In genomic region chr10:94688420-94689175, GRCm38 (mm10) we compare ENCODE assay signal across 8 mouse cellular contexts. TPM values are rescaled to one million over a fixed set of nuclear protein-coding genes. Genes with fewer than 3 reads are reported as not detected.
DNase-seq lines count a peak whose midpoint lies in the region; ATAC-seq lines count a peak whose summit lies in the region.

Gene Cep83 (plus strand): TSS chr10:94688654.

- peak within 1 kb of the TSS; percentile 91 for H3K4me2 ChIP-seq in midbrain, embryonic 11.5 days

- H3K27me3 ChIP-seq in embryonic facial prominence, embryonic 10.5 days (replicated peaks; ENCODE audit: low read depth, poor library complexity, severe bottlenecking) = no peaks in the 10 kb centered on the region
- H3K27me3 ChIP-seq in midbrain, embryonic 11.5 days (ENCODE audit: control insufficient read depth, insufficient read depth, low read length) = no peaks in the 10 kb centered on the region

- H3K4me1 ChIP-seq in embryonic facial prominence, embryonic 10.5 days = peaks cover 19% of the 10 kb centered on the region
- peaks cover 2% of the 10 kb centered on the region for H3K4me1 ChIP-seq in midbrain, embryonic 11.5 days (ENCODE audit: control insufficient read depth, insufficient read depth, low read length)

- peak within 1 kb of the TSS; percentile 98 for H3K27ac ChIP-seq in embryonic facial prominence, embryonic 10.5 days (replicated peaks)
- H3K27ac ChIP-seq in midbrain, embryonic 11.5 days (ENCODE audit: low read depth, low read length) = peak within 1 kb of the TSS; percentile 85

- H3K36me3 ChIP-seq in embryonic facial prominence, embryonic 10.5 days (replicated peaks) = peaks cover 11% of the 10 kb centered on the region
- no peaks in the 10 kb centered on the region for H3K36me3 ChIP-seq in midbrain, embryonic 11.5 days (ENCODE audit: control insufficient read depth, insufficient read depth, low read length)

- peak within 1 kb of the TSS; percentile 97 for H3K4me3 ChIP-seq in embryonic facial prominence, embryonic 10.5 days
- H3K4me3 ChIP-seq in midbrain, embryonic 11.5 days (ENCODE audit: low read depth, low read length) = peak within 1 kb of the TSS; percentile 74

- intact Hi-C loops in left cerebral cortex, postnatal 4 days (cut with DNase I) = loop anchor here (5.0 kb wide), 1 partner anchor 259 kb away; no protein-coding TSS in a partner anchor

- 0 out of 2 replicates have a peak, but pooled peaks cover 4% of the 10 kb centered on the region for H3K9me3 ChIP-seq in embryonic facial prominence, embryonic 10.5 days
- no peaks in the 10 kb centered on the region for H3K9me3 ChIP-seq in midbrain, embryonic 11.5 days (ENCODE audit: control insufficient read depth, low read length)

- peak within 1 kb of the TSS; percentile 96 for H3K9ac ChIP-seq in midbrain, embryonic 11.5 days (ENCODE audit: low read length)

- peak; percentile 86 for ATAC-seq in granulocyte monocyte progenitor cell, adult 5-6 weeks (replicated peaks; ENCODE audit: poor library complexity, severe bottlenecking)
- peak; percentile 98 for ATAC-seq in midbrain, embryonic 11.5 days (ENCODE audit: low FRiP score)

- DNase-seq in adrenal gland, postnatal 14 days = peak; percentile 97
- DNase-seq in embryonic facial prominence, embryonic 10.5 days (ENCODE audit: low spot score) = peak; percentile 95
- peak; percentile 90 for DNase-seq in kidney, adult 11 months
- peak; percentile 95 for DNase-seq in left cerebral cortex, postnatal 4 days
- DNase-seq in midbrain, embryonic 11.5 days (ENCODE audit: low spot score, missing footprints) = peak; percentile 100
- peak; percentile 90 for DNase-seq in right cerebral cortex, postnatal 4 days
- peak; percentile 90 for DNase-seq in yolk sac, embryonic 10.5 days (ENCODE audit: low spot score)

- under 1% methylated on average over 86 of the region's 86 CpGs for WGBS in embryonic facial prominence, embryonic 10.5 days
- WGBS in midbrain, embryonic 11.5 days = under 1% methylated on average over 84 of the region's 86 CpGs

RNA-seq across cellular contexts. Expression of gene Cep83, which starts in this region (rescaled TPM):
- total RNA-seq in adrenal gland, postnatal 14 days (2021) = 13.5 and 14.8 TPM in 2 replicates
- 19.3 and 20.0 TPM in 2 replicates for polyA plus RNA-seq in embryonic facial prominence, embryonic 10.5 days (2016; fragmentation: Nextera tagmentation; extraction: Ambion mirVana)
- total RNA-seq in granulocyte monocyte progenitor cell, adult 5-6 weeks (2014; fragmentation: Nextera tagmentation) = 56.5 and 57.9 TPM in 2 replicates
- total RNA-seq in granulocyte monocyte progenitor cell, adult 5-6 weeks (2017) = 81.0 and 89.1 TPM in 2 replicates
- 10 to 100 TPM; 29.7 to 31.8 TPM for total RNA-seq in left cerebral cortex, postnatal 4 days (2021)
- 23.0 and 23.2 TPM in 2 replicates for polyA plus RNA-seq in midbrain, embryonic 11.5 days (2014; fragmentation: Nextera tagmentation; extraction: Ambion mirVana)

Comparison
In these comparisons a context has a peak if more than half of its experiments do, and no peak if none do; other contexts are left out.
1. Peak in every context shown above with its lines: DNase-seq, ATAC-seq, H3K4me3 ChIP-seq and H3K27ac ChIP-seq.